Mouse (Mus musculus) liver, embryonic 15.5 days (tissue): Measurements from ENCODE around the gene Krtap4-6. TPM values are rescaled to one million over a fixed set of nuclear protein-coding genes. Genes with fewer than 3 reads are reported as not detected.

Experiments
- ATAC-seq: fragments of 200-750 bp; cut with Nextera tagmentation; 2 replicates; pipeline ENCODE4 v1.8.0; 2017; ENCODE audit warnings: moderate number of reproducible peaks, mild to moderate bottlenecking, moderate library complexity; ENCODE audit not compliant: insufficient read depth
- H3K27ac ChIP-seq: fragments of 300-500 bp; sonication (generic); replicated peaks from 2 replicates; pipeline ENCODE4 v1.5.1; 2015; ENCODE audit warnings: mild to moderate bottlenecking, inconsistent platforms
- H3K27me3 ChIP-seq: fragments of 300-500 bp; sonication (generic); 2 replicates; pipeline ENCODE4 v1.6.1; 2015; ENCODE audit warnings: mild to moderate bottlenecking, inconsistent platforms
- H3K36me3 ChIP-seq: fragments of 300-500 bp; sonication (generic); replicated peaks from 2 replicates; pipeline ENCODE4 v1.6.1; 2015; ENCODE audit warnings: moderate library complexity, mild to moderate bottlenecking, inconsistent platforms
- H3K4me1 ChIP-seq: fragments of 300-500 bp; sonication (generic); replicated peaks from 2 replicates; pipeline ENCODE4 v1.6.1; 2015; ENCODE audit warnings: inconsistent platforms
- H3K4me2 ChIP-seq: fragments of 300-500 bp; sonication (generic); 2 replicates; pipeline ENCODE4 v1.6.1; 2015; ENCODE audit warnings: moderate library complexity, mild to moderate bottlenecking, inconsistent platforms
- H3K4me3 ChIP-seq: fragments of 300-500 bp; sonication (generic); replicated peaks from 2 replicates; pipeline ENCODE4 v1.5.1; 2015; ENCODE audit warnings: mild to moderate bottlenecking, inconsistent platforms
- H3K9ac ChIP-seq: fragments of 300-500 bp; sonication (generic); 2 replicates; pipeline ENCODE4 v1.6.1; 2015; ENCODE audit warnings: moderate library complexity, mild to moderate bottlenecking, inconsistent platforms
- H3K9me3 ChIP-seq: fragments of 300-500 bp; sonication (generic); replicated peaks from 2 replicates; pipeline ENCODE4 v1.6.1; 2016; ENCODE audit warnings: inconsistent platforms
- WGBS: fragments of 180-500 bp; shearing (Covaris S2); methylation state at CpG from one replicate; pipeline ENCODE4 v1.1.7; 2015; ENCODE audit warnings: mixed read lengths; ENCODE audit not compliant: insufficient replicate concordance; 5-methylcytosine and 5-hydroxymethylcytosine counted together
- polyA plus RNA-seq: library from polyadenylated mRNA; unstranded; fragments of >200 nt; fragmentation: Nextera tagmentation; extraction: Ambion mirVana; gene quantifications from 2 replicates; pipeline ENCODE4 v1.2.1, GENCODE M21; 2015

Krtap4-6 gene
- polyA plus RNA-seq, 1 experiment from 2014 or later, result not detected

DNA sequence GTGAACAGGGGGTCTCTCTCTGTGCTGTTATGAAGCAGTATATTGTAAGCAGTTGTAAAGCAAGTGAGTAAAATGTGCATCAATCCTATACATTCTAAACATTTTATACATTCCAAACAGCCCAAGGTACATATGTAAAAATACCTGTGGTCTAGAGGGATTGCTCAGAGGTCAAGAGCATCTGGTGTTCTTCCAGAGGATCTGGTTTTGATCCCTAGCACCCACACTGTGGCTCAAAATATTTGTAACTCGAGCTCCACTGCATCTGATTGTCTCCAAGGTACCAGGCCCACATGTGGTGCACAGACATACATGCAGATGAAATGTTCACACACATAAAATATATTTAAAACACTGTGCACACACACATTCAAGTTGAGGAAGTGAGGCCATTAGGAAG lies 24.8 kb downstream of the Krtap4-6 start:
- no peaks in the 10 kb centered on the region for H3K4me1 ChIP-seq
- H3K9me3 ChIP-seq, result no peaks in the 10 kb centered on the region
- no peaks in the 10 kb centered on the region for H3K36me3 ChIP-seq
- no peak overlapping the region for H3K4me2 ChIP-seq
- no peaks in the 10 kb centered on the region for H3K27me3 ChIP-seq
- H3K9ac ChIP-seq, result no peak overlapping the region
- no peak overlapping the region for H3K4me3 ChIP-seq
- 12% methylated on average over 1 of the region's 1 CpGs for WGBS
- ATAC-seq, result no peak
- H3K27ac ChIP-seq, result no peak overlapping the region

DNA sequence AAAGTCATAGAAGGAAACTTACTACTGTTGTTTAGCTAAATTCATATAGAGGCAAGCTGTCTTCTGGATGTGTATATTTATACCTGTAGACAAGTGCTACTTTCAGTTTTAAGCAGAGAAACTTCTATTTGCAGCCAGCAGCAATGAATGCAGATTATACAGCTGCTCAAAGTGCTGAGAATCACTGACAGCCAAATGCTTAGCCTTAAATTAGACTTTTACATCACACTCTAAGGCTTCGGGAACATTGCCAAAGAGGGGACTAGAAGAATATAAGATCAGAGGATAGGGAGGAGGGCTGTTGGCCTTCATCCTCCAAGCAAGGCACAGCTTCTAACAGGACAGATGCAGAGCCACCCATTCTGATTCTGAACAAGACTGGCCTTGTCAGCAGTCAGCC lies 28.7 kb downstream of the Krtap4-6 start:
- Histone ChIP-seq H3K36me3 (no peaks in the 10 kb centered on the region), H3K9me3 (no peaks in the 10 kb centered on the region), H3K4me3 (no peak overlapping the region), H3K27me3 (no peaks in the 10 kb centered on the region), H3K4me1 (no peaks in the 10 kb centered on the region), H3K27ac (no peak overlapping the region), H3K9ac (no peak overlapping the region), H3K4me2 (no peak overlapping the region)
- no peak for ATAC-seq
- 55% methylated on average over 1 of the region's 1 CpGs for WGBS

DNA sequence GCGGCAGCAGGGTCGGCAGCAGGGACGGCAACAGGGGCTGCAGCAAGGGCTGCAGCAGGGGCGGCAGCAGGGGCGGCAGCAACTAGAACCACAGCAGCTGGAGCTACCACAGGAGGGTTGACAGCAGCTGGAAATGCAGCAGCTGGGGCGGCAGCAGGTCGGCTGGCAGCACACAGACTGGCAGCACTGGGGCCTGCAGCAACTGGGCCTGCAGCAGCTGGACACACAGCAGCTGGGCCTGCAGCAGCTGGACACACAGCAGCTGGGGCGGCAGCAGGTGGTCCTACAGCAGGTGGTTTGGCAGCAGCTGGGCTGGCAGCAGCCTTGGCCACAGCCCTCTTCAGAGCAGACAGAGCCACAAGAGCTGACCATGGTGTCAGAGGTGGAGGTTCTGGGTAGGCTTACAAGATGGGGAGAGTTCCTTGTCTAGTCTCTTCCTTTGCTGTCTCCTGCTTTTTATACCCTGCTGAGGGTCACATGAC lies 31.1 kb downstream of the Krtap4-6 start, which contains the start of gene Krtap4-2:
TSS of gene Krtap4-2 (minus strand) at position 432 of the 482 bp plus-strand sequence.
- Histone ChIP-seq H3K4me3 (no peak within 1 kb of the TSS), H3K4me1 (no peaks in the 10 kb centered on the region), H3K9me3 (no peaks in the 10 kb centered on the region), H3K9ac (no peak within 1 kb of the TSS), H3K27ac (no peak within 1 kb of the TSS), H3K27me3 (no peaks in the 10 kb centered on the region), H3K36me3 (no peaks in the 10 kb centered on the region), H3K4me2 (no peak within 1 kb of the TSS)
- WGBS, result 46% methylated on average over 8 of the region's 8 CpGs
- no peak for ATAC-seq

DNA sequence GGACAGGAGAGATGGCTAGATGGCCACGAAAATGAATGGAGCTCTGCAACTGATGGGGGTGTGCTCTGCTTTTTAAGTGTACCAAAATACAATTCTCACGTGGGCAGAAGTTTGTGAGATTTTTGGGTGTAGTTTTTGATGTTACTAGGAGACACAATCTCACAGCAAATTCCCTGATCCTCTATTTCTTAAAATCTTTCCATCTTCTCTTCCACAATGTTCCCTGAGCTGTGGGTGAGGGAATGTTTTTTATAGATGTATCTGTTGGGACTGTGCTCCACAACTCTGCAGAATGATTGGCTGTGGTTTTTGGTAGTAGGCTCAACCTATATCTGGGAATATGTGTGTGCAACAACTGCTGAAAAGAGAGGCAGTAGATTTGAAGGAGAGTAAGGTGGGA lies 32.5 kb downstream of the Krtap4-6 start:
- no peak overlapping the region for H3K27ac ChIP-seq
- H3K36me3 ChIP-seq, result no peaks in the 10 kb centered on the region
- H3K9ac ChIP-seq, result no peak overlapping the region
- H3K4me1 ChIP-seq, result no peaks in the 10 kb centered on the region
- 33% methylated on average over 2 of the region's 2 CpGs for WGBS
- no peaks in the 10 kb centered on the region for H3K27me3 ChIP-seq
- no peak overlapping the region for H3K4me2 ChIP-seq
- no peak overlapping the region for H3K4me3 ChIP-seq
- no peak for ATAC-seq
- no peaks in the 10 kb centered on the region for H3K9me3 ChIP-seq

DNA sequence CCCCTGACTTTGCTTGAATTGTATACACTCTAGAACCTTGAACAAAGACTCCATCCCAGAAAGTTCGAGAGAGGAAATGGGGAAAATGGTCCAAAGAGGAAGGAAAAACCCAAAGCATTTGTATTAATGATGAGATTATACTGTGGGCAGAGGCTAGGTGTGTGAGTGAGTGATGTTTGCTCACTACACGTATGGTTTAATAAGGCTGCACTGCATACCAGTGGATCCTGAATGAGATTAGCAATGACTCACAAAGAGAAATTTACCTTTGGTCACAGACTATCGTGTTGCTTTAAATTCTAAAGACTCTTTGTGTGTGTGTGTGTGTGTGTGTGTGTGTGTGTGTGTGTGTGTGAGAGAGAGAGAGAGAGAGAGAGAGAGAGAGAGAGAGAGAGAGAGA lies 34.9 kb downstream of the Krtap4-6 start:
- ATAC-seq, result no peak
- no peak overlapping the region for H3K4me2 ChIP-seq
- H3K36me3 ChIP-seq, result no peaks in the 10 kb centered on the region
- no peaks in the 10 kb centered on the region for H3K27me3 ChIP-seq
- H3K9me3 ChIP-seq, result no peaks in the 10 kb centered on the region
- no peak overlapping the region for H3K4me3 ChIP-seq
- WGBS, result 44% methylated on average over 3 of the region's 3 CpGs
- no peak overlapping the region for H3K9ac ChIP-seq
- H3K27ac ChIP-seq, result no peak overlapping the region
- no peaks in the 10 kb centered on the region for H3K4me1 ChIP-seq

DNA sequence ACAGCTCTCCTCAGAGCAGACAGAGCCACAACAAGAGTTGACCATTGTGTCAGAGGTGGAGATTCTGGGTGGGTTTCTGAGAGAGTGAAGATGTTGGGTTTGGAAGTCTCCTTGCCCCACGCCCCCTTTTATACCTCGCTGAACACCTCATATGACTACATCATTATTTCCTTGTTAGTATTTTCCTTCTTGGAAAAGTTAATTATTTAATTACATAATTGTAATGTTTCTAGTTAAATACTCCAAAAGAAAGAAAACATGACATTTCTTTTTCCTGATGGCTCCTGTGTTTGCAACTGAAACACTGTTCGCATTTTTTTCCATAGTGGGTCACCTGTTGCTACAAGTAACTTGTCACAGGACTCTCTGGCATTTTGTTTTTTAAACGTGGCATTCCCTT lies 37.6 kb downstream of the Krtap4-6 start, which contains the start of gene Krtap4-1:
TSS of gene Krtap4-1 (minus strand) at position 101 of the 400 bp plus-strand sequence.
- H3K4me2 ChIP-seq, result no peak within 1 kb of the TSS
- ATAC-seq, result no peak
- no peak within 1 kb of the TSS for H3K27ac ChIP-seq
- no peaks in the 10 kb centered on the region for H3K36me3 ChIP-seq
- H3K4me3 ChIP-seq, result no peak within 1 kb of the TSS
- H3K9ac ChIP-seq, result no peak within 1 kb of the TSS
- H3K4me1 ChIP-seq, result no peaks in the 10 kb centered on the region
- 60% methylated on average over 4 of the region's 4 CpGs for WGBS
- H3K27me3 ChIP-seq, result no peaks in the 10 kb centered on the region
- H3K9me3 ChIP-seq, result no peaks in the 10 kb centered on the region

DNA sequence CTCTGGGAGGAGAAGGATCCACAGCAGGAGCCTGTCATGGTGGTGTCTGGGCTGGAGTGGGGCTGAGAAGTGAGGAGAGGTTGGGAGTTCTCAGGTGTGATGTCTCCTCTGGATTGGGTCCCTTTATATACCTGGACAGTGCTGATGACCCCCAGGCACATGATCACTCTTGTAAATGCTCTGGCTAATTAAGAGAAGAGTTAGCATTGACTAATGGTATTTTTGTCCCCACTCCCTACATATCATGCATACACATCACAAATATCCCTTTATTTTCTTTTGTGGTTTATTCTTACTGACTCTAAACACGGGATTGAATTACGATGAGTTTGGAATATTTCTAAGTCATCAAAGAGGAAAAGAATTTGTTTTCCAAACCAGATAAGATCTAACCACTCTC lies 45.4 kb downstream of the Krtap4-6 start, which contains the start of gene Gm11562:
TSS of gene Gm11562 (minus strand) at position 101 of the 400 bp plus-strand sequence.
- ATAC-seq, result no peak
- Histone ChIP-seq H3K4me1 (no peaks in the 10 kb centered on the region), H3K9me3 (no peaks in the 10 kb centered on the region), H3K27ac (no peak within 1 kb of the TSS), H3K4me2 (no peak within 1 kb of the TSS), H3K9ac (no peak within 1 kb of the TSS), H3K27me3 (no peaks in the 10 kb centered on the region), H3K36me3 (no peaks in the 10 kb centered on the region), H3K4me3 (no peak within 1 kb of the TSS)
- WGBS, result 68% methylated on average over 2 of the region's 2 CpGs

Other genes starting within 250 kb of the Krtap4-6 start
- not detected in 2 replicates for gene Krt12, start 243.7 kb downstream of the Krtap4-6 start, polyA plus RNA-seq
- 33.2 and 34.0 TPM in 2 replicates for gene Krt20, start 227.8 kb downstream of the Krtap4-6 start, polyA plus RNA-seq
- gene Krt23, start 172.8 kb downstream of the Krtap4-6 start, polyA plus RNA-seq, result 1.0 and 1.2 TPM in 2 replicates
- not detected in 2 replicates for gene Krt39, start 144.6 kb downstream of the Krtap4-6 start, polyA plus RNA-seq
- gene Krt40, start 122.8 kb downstream of the Krtap4-6 start, polyA plus RNA-seq, result not detected in 2 replicates
- gene Krtap3-3, start 115.1 kb downstream of the Krtap4-6 start, polyA plus RNA-seq, result not detected in 2 replicates
- gene Krtap3-2, start 109.1 kb downstream of the Krtap4-6 start, polyA plus RNA-seq, result not detected in 2 replicates
- not detected in 2 replicates for gene Gm11939, start 106.5 kb downstream of the Krtap4-6 start, polyA plus RNA-seq
- not detected in 2 replicates for gene Krtap3-1, start 99.3 kb downstream of the Krtap4-6 start, polyA plus RNA-seq
- gene Krtap1-5, start 84.9 kb downstream of the Krtap4-6 start, polyA plus RNA-seq, result not detected in 2 replicates
- gene Krtap1-4, start 82.3 kb downstream of the Krtap4-6 start, polyA plus RNA-seq, result not detected in 2 replicates
- gene Krtap1-3, start 74.6 kb downstream of the Krtap4-6 start, polyA plus RNA-seq, result not detected in 2 replicates
- not detected in 2 replicates for gene Krtap9-3, start 67.9 kb downstream of the Krtap4-6 start, polyA plus RNA-seq
- gene Gm11938, start 62.7 kb downstream of the Krtap4-6 start, polyA plus RNA-seq, result not detected in 2 replicates
- gene Gm11937, start 55.8 kb downstream of the Krtap4-6 start, polyA plus RNA-seq, result not detected in 2 replicates
- gene Krtap2-4, start 51.1 kb downstream of the Krtap4-6 start, polyA plus RNA-seq, result not detected in 2 replicates
- gene Gm11562, start 45.5 kb downstream of the Krtap4-6 start, polyA plus RNA-seq, result not detected in 2 replicates
- gene Krtap4-1, start 37.7 kb downstream of the Krtap4-6 start, polyA plus RNA-seq, result not detected in 2 replicates
- not detected in 2 replicates for gene Krtap4-2, start 30.9 kb downstream of the Krtap4-6 start, polyA plus RNA-seq
- not detected in 2 replicates for gene Krtap4-7, start 21.9 kb downstream of the Krtap4-6 start, polyA plus RNA-seq
- not detected in 2 replicates for gene Gm11555, start 15.7 kb downstream of the Krtap4-6 start, polyA plus RNA-seq
- gene Gm11563, start 7.0 kb downstream of the Krtap4-6 start, polyA plus RNA-seq, result not detected in 2 replicates
- gene Gm14190, start 24.8 kb upstream of the Krtap4-6 start, polyA plus RNA-seq, result not detected in 2 replicates
- not detected in 2 replicates for gene Gm14180, start 68.3 kb upstream of the Krtap4-6 start, polyA plus RNA-seq
- gene Gm11595, start 107.0 kb upstream of the Krtap4-6 start, polyA plus RNA-seq, result not detected in 2 replicates
- gene Krtap4-8, start 114.7 kb upstream of the Krtap4-6 start, polyA plus RNA-seq, result not detected in 2 replicates
- not detected in 2 replicates for gene Krtap4-9, start 119.2 kb upstream of the Krtap4-6 start, polyA plus RNA-seq
- gene Gm11596, start 127.5 kb upstream of the Krtap4-6 start, polyA plus RNA-seq, result not detected in 2 replicates
- gene Gm11569, start 133.0 kb upstream of the Krtap4-6 start, polyA plus RNA-seq, result not detected in 2 replicates
- gene Gm11554, start 138.5 kb upstream of the Krtap4-6 start, polyA plus RNA-seq, result not detected in 2 replicates
- not detected in 2 replicates for gene Krtap4-13, start 143.9 kb upstream of the Krtap4-6 start, polyA plus RNA-seq
- gene Gm11564, start 149.7 kb upstream of the Krtap4-6 start, polyA plus RNA-seq, result not detected in 2 replicates
- not detected in 2 replicates for gene 2300003K06Rik, start 172.1 kb upstream of the Krtap4-6 start, polyA plus RNA-seq
- not detected in 2 replicates for gene Krtap4-16, start 185.6 kb upstream of the Krtap4-6 start, polyA plus RNA-seq
- gene Gm11568, start 192.0 kb upstream of the Krtap4-6 start, polyA plus RNA-seq, result not detected in 2 replicates
- not detected in 2 replicates for gene Gm11559, start 198.5 kb upstream of the Krtap4-6 start, polyA plus RNA-seq
- not detected in 2 replicates for gene Krtap9-1, start 207.4 kb upstream of the Krtap4-6 start, polyA plus RNA-seq
- not detected in 2 replicates for gene Gm11567, start 213.2 kb upstream of the Krtap4-6 start, polyA plus RNA-seq
- not detected in 2 replicates for gene Krtap31-1, start 242.0 kb upstream of the Krtap4-6 start, polyA plus RNA-seq
- gene Gm11565, start 248.8 kb upstream of the Krtap4-6 start, polyA plus RNA-seq, result not detected in 2 replicates